Mouse (Mus musculus) lung, adult 2 months (tissue): ENCODE measurements around the gene Pbx3. TPM values are rescaled to one million over a fixed set of nuclear protein-coding genes. Genes with fewer than 3 reads are reported as not detected.

Source experiments
- DNase-seq: peaks from one replicate; pipeline ENCODE4 v3.0.0; 2022
- H3K4me1 ChIP-seq: fragments of 200-500 bp; 2 replicates; pipeline ENCODE4 v1.6.1; 2011; ENCODE audit warnings: low read length; ENCODE audit not compliant: control insufficient read depth, insufficient read depth
- H3K4me3 ChIP-seq: fragments of 200-500 bp; replicated peaks from 2 replicates; pipeline ENCODE3; 2011; ENCODE audit warnings: low read depth, mild to moderate bottlenecking, control low read depth, low read length; ENCODE audit errors: extremely low read depth
- CTCF ChIP-seq: fragments of 200-500 bp; IDR thresholded peaks from 2 replicates; pipeline ENCODE4 v1.5.1; 2011; ENCODE audit warnings: mild to moderate bottlenecking, low read length, control low read depth; ENCODE audit not compliant: insufficient read depth
- POLR2A ChIP-seq: fragments of 200-500 bp; IDR thresholded peaks from 2 replicates; pipeline ENCODE4 v1.6.1; 2011; ENCODE audit warnings: low read depth, mild to moderate bottlenecking, control low read depth, low read length, borderline replicate concordance; ENCODE audit errors: extremely low read depth
- WGBS: fragments of 180-500 bp; shearing (Covaris S2); methylation state at CpG from one replicate; pipeline ENCODE4 v1.1.7; 2018; 5-methylcytosine and 5-hydroxymethylcytosine counted together
- polyA plus RNA-seq: library from polyadenylated mRNA; depleted of rRNA; stranded (reverse); fragments of >200 nt; gene quantifications from 2 replicates; pipeline ENCODE4 v1.2.3, GENCODE M21; 2012

The Pbx3 gene
- polyA plus RNA-seq, 1 experiment = 14.7 TPM

GRCm38 (mm10) chr2:34235467-34236075 is 137.4 kb downstream of the Pbx3 start:
- Histone ChIP-seq H3K4me1 (0 out of 2 replicates have a peak, but pooled peaks cover 2% of the 10 kb centered on the region), H3K4me3 (no peak overlapping the region)
- DNase-seq = no peak
- TF ChIP-seq POLR2A (no peak), CTCF (no peak)
- WGBS = 46% methylated on average over 8 of the region's 8 CpGs

GRCm38 (mm10) chr2:34234274-34234673 is 138.7 kb downstream of the Pbx3 start:
- Histone ChIP-seq H3K4me1 (0 out of 2 replicates have a peak, but pooled peaks cover 2% of the 10 kb centered on the region), H3K4me3 (no peak overlapping the region)
- DNase-seq = no peak
- no peak for TF ChIP-seq POLR2A
- TF ChIP-seq CTCF = no peak
- 40% methylated on average over 1 of the region's 1 CpGs for WGBS

GRCm38 (mm10) chr2:34233271-34233670 is 139.7 kb downstream of the Pbx3 start:
- TF ChIP-seq CTCF (no peak), POLR2A (no peak)
- 0 out of 2 replicates have a peak, but pooled peaks cover 2% of the 10 kb centered on the region for H3K4me1 ChIP-seq
- 90% methylated on average over 5 of the region's 5 CpGs for WGBS
- H3K4me3 ChIP-seq = no peak overlapping the region
- DNase-seq = no peak

- H3K4me3 ChIP-seq = no peak overlapping the region
- 88% methylated on average over 4 of the region's 4 CpGs for WGBS
- no peak for TF ChIP-seq CTCF
- 0 out of 2 replicates have a peak, but pooled peaks cover 2% of the 10 kb centered on the region for H3K4me1 ChIP-seq
- DNase-seq = no peak
These were observed 145.3 kb downstream of the Pbx3 start for GRCm38 (mm10) chr2:34227688-34228087.

- Histone ChIP-seq H3K4me3 (no peak overlapping the region), H3K4me1 (no peaks in the 10 kb centered on the region)
- no peak for TF ChIP-seq POLR2A
- TF ChIP-seq CTCF = no peak
- 66% methylated on average over 6 of the region's 6 CpGs for WGBS
- DNase-seq = no peak
These were observed 147.5 kb downstream of the Pbx3 start for GRCm38 (mm10) chr2:34225470-34225869.

GRCm38 (mm10) chr2:34221477-34221876 is 151.5 kb downstream of the Pbx3 start:
- no peak for DNase-seq
- no peak overlapping the region for H3K4me3 ChIP-seq
- 70% methylated on average over 3 of the region's 3 CpGs for WGBS

GRCm38 (mm10) chr2:34219150-34219549 is 153.8 kb downstream of the Pbx3 start:
- WGBS = 92% methylated on average over 1 of the region's 1 CpGs
- DNase-seq = no peak

More at GRCm38 (mm10) chr2:34221477-34221876, 151.5 kb downstream of the Pbx3 start:
- TF ChIP-seq CTCF = no peak
- no peaks in the 10 kb centered on the region for H3K4me1 ChIP-seq

GRCm38 (mm10) chr2:34217596-34217995 is 155.3 kb downstream of the Pbx3 start:
- DNase-seq = no peak
- TF ChIP-seq CTCF (no peak), POLR2A (no peak)
- WGBS = 75% methylated on average over 5 of the region's 5 CpGs
- Histone ChIP-seq H3K4me1 (no peaks in the 10 kb centered on the region), H3K4me3 (no peak overlapping the region)

More at GRCm38 (mm10) chr2:34219150-34219549, 153.8 kb downstream of the Pbx3 start:
- no peaks in the 10 kb centered on the region for H3K4me1 ChIP-seq
- H3K4me3 ChIP-seq = no peak overlapping the region
- TF ChIP-seq CTCF (no peak), POLR2A (no peak)

- 89% methylated on average over 5 of the region's 5 CpGs for WGBS
- no peak for DNase-seq
- no peak for TF ChIP-seq CTCF
- Histone ChIP-seq H3K4me3 (no peak overlapping the region), H3K4me1 (no peaks in the 10 kb centered on the region)
These were observed 157.4 kb downstream of the Pbx3 start for GRCm38 (mm10) chr2:34215496-34215895.

- DNase-seq = no peak
- no peak for TF ChIP-seq CTCF
- no peak overlapping the region for H3K4me3 ChIP-seq
- no peaks in the 10 kb centered on the region for H3K4me1 ChIP-seq
- WGBS = 90% methylated on average over 1 of the region's 1 CpGs
These were observed 160.5 kb downstream of the Pbx3 start for GRCm38 (mm10) chr2:34212418-34212817.
